Mouse (Mus musculus) limb, embryonic 14.5 days (tissue): ENCODE results near the gene Dync1h1. TPM values are rescaled to one million over a fixed set of nuclear protein-coding genes. Genes with fewer than 3 reads are reported as not detected.

Experiments
- ATAC-seq: fragments of 200-750 bp; cut with Nextera tagmentation; 2 replicates; pipeline ENCODE4 v1.8.0; 2017; ENCODE audit warnings: low read depth, moderate number of reproducible peaks, moderate TSS enrichment; ENCODE audit not compliant: low FRiP score
- DNase-seq: peaks from one replicate; pipeline ENCODE4 v3.0.0-alpha.2; 2015; ENCODE audit warnings: low spot score
- H3K27ac ChIP-seq: fragments of 300-500 bp; sonication (generic); replicated peaks from 2 replicates; pipeline ENCODE4 v1.5.1; 2014; ENCODE audit warnings: low read depth, mild to moderate bottlenecking, low read length, moderate library complexity, mixed read lengths
- H3K27me3 ChIP-seq: fragments of 300-500 bp; sonication (generic); 2 replicates; pipeline ENCODE4 v1.6.1; 2014; ENCODE audit warnings: low read length, mixed read lengths; ENCODE audit not compliant: control insufficient read depth, insufficient read depth
- H3K36me3 ChIP-seq: fragments of 300-500 bp; sonication (generic); 2 replicates; pipeline ENCODE4 v1.6.1; 2014; ENCODE audit warnings: mild to moderate bottlenecking, low read length, moderate library complexity, mixed read lengths; ENCODE audit not compliant: control insufficient read depth, insufficient read depth
- H3K4me1 ChIP-seq: fragments of 300-500 bp; sonication (generic); 2 replicates; pipeline ENCODE4 v1.6.1; 2014; ENCODE audit warnings: antibody characterized with exemption, low read length, mixed read lengths; ENCODE audit not compliant: control insufficient read depth, insufficient read depth
- H3K4me2 ChIP-seq: fragments of 300-500 bp; sonication (generic); replicated peaks from 2 replicates; pipeline ENCODE4 v1.6.1; 2014; ENCODE audit warnings: low read depth, mild to moderate bottlenecking, low read length, moderate library complexity; ENCODE audit not compliant: severe bottlenecking
- H3K4me3 ChIP-seq: fragments of 300-500 bp; sonication (generic); replicated peaks from 2 replicates; pipeline ENCODE4 v1.5.1; 2014; ENCODE audit warnings: low read length
- H3K9ac ChIP-seq: fragments of 300-500 bp; sonication (generic); 2 replicates; pipeline ENCODE4 v1.6.1; 2014; ENCODE audit warnings: mild to moderate bottlenecking, low read depth, low read length, moderate library complexity; ENCODE audit not compliant: severe bottlenecking
- H3K9me3 ChIP-seq: fragments of 300-500 bp; sonication (generic); 2 replicates; pipeline ENCODE4 v1.6.1; 2016; ENCODE audit warnings: low read length; ENCODE audit not compliant: control insufficient read depth
- POLR2A ChIP-seq: fragments of 200-500 bp; IDR thresholded peaks from 2 replicates; pipeline ENCODE4 v1.8.0; 2012; ENCODE audit warnings: inconsistent platforms, mild to moderate bottlenecking, moderate library complexity, borderline replicate concordance; ENCODE audit not compliant: insufficient read depth, insufficient read length; ENCODE audit errors: extremely low read depth
- WGBS: fragments of 180-500 bp; shearing (Covaris S2); extraction: QIAGEN DNeasy Blood & Tissue Kit; methylation state at CpG from one replicate; pipeline ENCODE4 v1.1.7; 2014; 5-methylcytosine and 5-hydroxymethylcytosine counted together
- polyA plus RNA-seq, 2 experiments: library from polyadenylated mRNA; depleted of rRNA in 1 of 2; stranded (reverse) in 1 of 2; unstranded in 1 of 2; fragments of >200 nt; fragmentation: Nextera tagmentation in 1 of 2; extraction: Ambion mirVana in 1 of 2; gene quantifications; 2 replicates each; pipeline versions ENCODE4 v1.2.1 to v1.2.3; 2012 to 2014

Gene Dync1h1
- polyA plus RNA-seq, 2 experiments: 69.2 to 183 TPM

DNA sequence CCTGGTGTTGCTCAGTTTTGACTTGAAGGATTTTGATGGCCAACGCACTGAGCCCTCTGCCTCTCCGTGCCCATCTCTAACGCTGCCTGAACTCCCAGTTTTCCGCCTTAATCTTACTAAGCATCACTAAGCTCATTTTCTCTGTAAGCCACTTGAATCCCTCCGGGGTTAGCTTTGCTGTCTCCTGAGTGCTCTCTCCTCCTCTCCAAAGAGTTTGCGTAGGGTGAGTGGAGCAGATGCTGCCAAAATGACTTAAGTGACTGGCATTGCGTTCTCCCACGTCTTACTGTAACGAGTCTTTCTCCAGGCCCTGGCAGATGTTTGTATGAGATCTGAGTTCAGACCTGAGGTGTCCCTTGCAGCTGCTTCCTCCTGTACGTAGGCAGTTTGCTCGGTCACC lies 28.8 kb downstream of the Dync1h1 start:
- no peak for TF ChIP-seq POLR2A
- WGBS: 94% methylated on average over 11 of the region's 11 CpGs
- Histone ChIP-seq H3K9me3 (no peaks in the 10 kb centered on the region), H3K4me3 (no peak overlapping the region), H3K4me2 (no peak overlapping the region), H3K27me3 (no peaks in the 10 kb centered on the region), H3K9ac (no peak overlapping the region), H3K36me3 (peaks cover 100% of the 10 kb centered on the region), H3K4me1 (no peaks in the 10 kb centered on the region), H3K27ac (no peak overlapping the region)
- DNase-seq: no peak
- ATAC-seq: no peak

DNA sequence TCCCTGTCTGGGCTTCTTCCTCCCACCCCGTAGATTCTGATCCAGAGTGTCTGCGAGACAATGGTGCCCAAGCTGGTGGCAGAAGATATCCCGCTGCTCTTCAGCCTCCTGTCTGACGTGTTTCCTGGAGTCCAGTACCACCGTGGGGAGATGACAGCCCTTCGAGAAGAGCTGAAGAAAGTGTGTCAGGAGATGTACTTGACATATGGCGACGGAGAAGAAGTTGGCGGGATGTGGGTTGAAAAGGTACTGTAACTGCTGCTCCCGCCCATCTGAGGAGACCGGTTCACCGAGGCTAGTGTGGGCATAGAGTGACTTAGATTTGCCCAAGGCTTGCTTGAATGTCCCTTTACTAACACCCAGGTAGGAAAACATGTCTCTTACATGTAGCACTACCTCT lies 35.0 kb downstream of the Dync1h1 start:
- peaks cover 100% of the 10 kb centered on the region for H3K36me3 ChIP-seq
- no peaks in the 10 kb centered on the region for H3K27me3 ChIP-seq
- WGBS: 95% methylated on average over 12 of the region's 12 CpGs
- ATAC-seq: no peak
- H3K4me3 ChIP-seq: no peak overlapping the region
- H3K9ac ChIP-seq: no peak overlapping the region
- no peak overlapping the region for H3K4me2 ChIP-seq
- no peaks in the 10 kb centered on the region for H3K9me3 ChIP-seq
- no peak for TF ChIP-seq POLR2A
- no peak overlapping the region for H3K27ac ChIP-seq
- H3K4me1 ChIP-seq: no peaks in the 10 kb centered on the region
- no peak for DNase-seq

DNA sequence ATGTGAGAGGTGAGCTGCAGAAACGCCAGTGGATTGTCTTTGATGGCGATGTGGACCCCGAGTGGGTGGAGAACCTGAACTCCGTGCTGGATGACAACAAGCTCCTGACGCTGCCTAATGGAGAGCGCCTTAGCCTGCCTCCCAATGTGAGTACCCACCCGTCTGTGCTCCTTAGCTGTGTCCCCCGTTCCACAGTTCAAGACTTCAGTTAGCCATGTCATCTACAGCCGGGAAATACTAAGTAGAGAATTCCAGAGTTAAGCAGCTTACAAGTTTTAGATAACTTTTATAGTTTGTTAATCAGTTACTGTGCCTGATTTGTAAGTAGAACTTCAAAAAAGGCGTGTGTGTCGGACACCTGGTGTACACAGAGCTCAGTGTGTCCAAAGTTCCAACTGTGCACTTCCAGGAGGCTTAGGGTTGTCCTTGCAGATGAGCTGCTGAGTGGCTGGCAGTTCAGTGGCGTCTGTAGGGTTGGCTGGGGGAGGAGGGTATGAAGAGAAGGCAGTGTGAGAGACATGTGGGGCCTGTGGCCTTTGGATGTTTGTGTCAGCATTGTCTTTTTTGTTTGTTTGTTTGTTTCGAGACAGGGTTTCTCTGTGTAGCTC lies 36.4 kb downstream of the Dync1h1 start:
- no peak overlapping the region for H3K4me2 ChIP-seq
- no peak overlapping the region for H3K27ac ChIP-seq
- no peak for TF ChIP-seq POLR2A
- DNase-seq (no peak), ATAC-seq (no peak)
- H3K4me1 ChIP-seq: no peaks in the 10 kb centered on the region
- no peaks in the 10 kb centered on the region for H3K9me3 ChIP-seq
- no peaks in the 10 kb centered on the region for H3K27me3 ChIP-seq
- 88% methylated on average over 13 of the region's 13 CpGs for WGBS
- no peak overlapping the region for H3K9ac ChIP-seq
- no peak overlapping the region for H3K4me3 ChIP-seq
- H3K36me3 ChIP-seq: peaks cover 100% of the 10 kb centered on the region

DNA sequence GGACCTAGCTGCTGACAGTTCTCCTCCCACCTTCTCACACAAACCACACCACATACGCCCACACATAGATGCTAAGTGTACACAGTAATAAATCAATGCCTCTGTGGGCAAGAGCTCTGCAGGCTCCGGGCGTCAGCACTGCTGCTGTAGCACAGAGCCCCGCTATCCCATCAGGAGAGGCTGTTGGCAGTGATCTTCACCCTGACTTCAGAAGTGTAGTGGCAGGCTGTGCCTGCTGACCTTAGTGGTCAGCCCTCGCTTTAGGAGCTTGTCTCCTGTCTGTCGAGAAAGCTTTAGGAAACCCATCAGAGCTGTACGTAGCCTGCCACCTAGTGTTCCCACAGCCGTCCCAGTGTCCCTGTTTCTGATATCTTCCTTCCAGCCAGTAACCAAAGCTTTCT lies 49.0 kb downstream of the Dync1h1 start:
- H3K9me3 ChIP-seq: no peaks in the 10 kb centered on the region
- WGBS: 86% methylated on average over 8 of the region's 8 CpGs
- TF ChIP-seq POLR2A: no peak
- no peak overlapping the region for H3K9ac ChIP-seq
- H3K27me3 ChIP-seq: no peaks in the 10 kb centered on the region
- no peaks in the 10 kb centered on the region for H3K4me1 ChIP-seq
- peaks cover 97% of the 10 kb centered on the region for H3K36me3 ChIP-seq
- H3K4me3 ChIP-seq: no peak overlapping the region
- DNase-seq (no peak), ATAC-seq (no peak)
- no peak overlapping the region for H3K27ac ChIP-seq
- H3K4me2 ChIP-seq: no peak overlapping the region

DNA sequence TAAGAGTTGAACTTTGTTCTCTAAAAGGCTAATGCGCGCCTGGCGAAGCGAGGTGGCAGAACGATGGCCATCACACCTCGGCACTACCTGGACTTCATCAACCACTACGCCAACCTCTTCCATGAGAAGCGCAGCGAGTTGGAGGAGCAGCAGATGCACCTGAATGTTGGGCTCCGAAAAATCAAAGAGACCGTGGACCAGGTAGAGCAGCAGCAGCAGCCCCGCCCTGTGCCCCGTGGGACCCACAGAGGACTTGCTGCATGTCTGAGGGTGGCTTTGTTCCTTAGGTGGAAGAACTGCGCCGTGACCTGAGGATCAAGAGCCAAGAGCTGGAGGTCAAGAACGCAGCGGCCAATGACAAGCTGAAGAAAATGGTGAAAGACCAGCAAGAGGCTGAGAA lies 50.2 kb downstream of the Dync1h1 start:
- no peaks in the 10 kb centered on the region for H3K27me3 ChIP-seq
- no peaks in the 10 kb centered on the region for H3K9me3 ChIP-seq
- ATAC-seq (no peak), DNase-seq (no peak)
- peaks cover 97% of the 10 kb centered on the region for H3K36me3 ChIP-seq
- H3K9ac ChIP-seq: no peak overlapping the region
- no peaks in the 10 kb centered on the region for H3K4me1 ChIP-seq
- no peak overlapping the region for H3K27ac ChIP-seq
- no peak for TF ChIP-seq POLR2A
- H3K4me2 ChIP-seq: no peak overlapping the region
- H3K4me3 ChIP-seq: no peak overlapping the region
- WGBS: 99% methylated on average over 17 of the region's 17 CpGs

DNA sequence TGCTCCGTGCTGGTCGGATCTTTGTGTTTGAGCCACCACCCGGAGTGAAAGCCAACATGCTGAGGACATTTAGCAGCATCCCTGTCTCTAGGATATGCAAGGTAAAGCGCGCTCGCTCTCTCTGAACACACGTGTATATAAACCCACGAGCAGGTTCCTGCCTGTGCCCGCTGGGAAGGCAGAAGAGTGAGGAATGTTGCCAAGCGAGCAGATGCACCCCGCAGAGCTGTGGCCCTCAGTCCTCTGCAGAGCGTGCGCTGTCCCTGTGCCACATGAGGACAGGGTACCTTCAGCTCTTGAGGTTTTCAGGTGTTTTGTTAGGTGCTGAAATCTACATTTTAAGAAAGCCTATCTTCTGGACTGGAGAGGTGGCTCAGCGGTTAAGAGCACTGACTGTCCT lies 60.5 kb downstream of the Dync1h1 start:
- Histone ChIP-seq H3K9me3 (no peaks in the 10 kb centered on the region), H3K36me3 (peaks cover 98% of the 10 kb centered on the region), H3K4me1 (no peaks in the 10 kb centered on the region), H3K4me3 (no peak overlapping the region), H3K27me3 (no peaks in the 10 kb centered on the region), H3K4me2 (no peak overlapping the region), H3K27ac (no peak overlapping the region), H3K9ac (no peak overlapping the region)
- no peak for DNase-seq
- no peak for TF ChIP-seq POLR2A
- no peak for ATAC-seq
- 94% methylated on average over 14 of the region's 14 CpGs for WGBS
